In genomic region chr2:168321716-168322374, GRCm38 (mm10) we compare ENCODE assay signal across 20 mouse cellular contexts. TPM values are rescaled to one million over a fixed set of nuclear protein-coding genes. Genes with fewer than 3 reads are reported as not detected.
DNase-seq lines count a peak whose midpoint lies in the region; ATAC-seq and TF ChIP-seq lines count a peak whose summit lies in the region.
"Had no signal": no experiment of that assay in that cellular context is flagged by ENCODE, and none has a peak within 500 bp of the region (broad histone marks: within the 10 kb centered on the region; RNA-seq: fewer than 3 reads in every experiment).

No protein-coding gene starts in this region.

- no peak overlapping the region for H3K4me2 ChIP-seq in intestine, embryonic 15.5 days (replicated peaks)
- no peak overlapping the region for H3K4me2 ChIP-seq in midbrain, embryonic 13.5 days (replicated peaks)
- H3K4me2 ChIP-seq: midbrain, embryonic 11.5 days had no signal

- DNase-seq in gastrocnemius, adult 2 months, result peak; percentile 40
- DNase-seq in gastrocnemius, postnatal 36 days, result no peak
- DNase-seq in thymus, postnatal 0 days (ENCODE audit: low spot score), result peak; percentile 5
- no peak for DNase-seq in thymus, adult 18-20 months
- no peak for DNase-seq in layer of hippocampus, postnatal 14 days (ENCODE audit: low spot score in 2 of 2)
- no peak for DNase-seq in embryo, embryonic 10.5 days (ENCODE audit: low spot score)
- DNase-seq: adrenal gland, postnatal 25 days; cerebellum, postnatal 14 days; heart, postnatal 36 days; kidney, postnatal 36 days; layer of hippocampus, postnatal 36 days; lung, postnatal 14 days; right cerebral cortex, postnatal 25 days had no signal

- 48% methylated on average over 10 of the region's 10 CpGs for WGBS in intestine, embryonic 15.5 days
- WGBS in midbrain, embryonic 13.5 days, result 63% methylated on average over 10 of the region's 10 CpGs

- no peak for ATAC-seq in intestine, embryonic 15.5 days
- ATAC-seq in midbrain, embryonic 13.5 days, result no peak
- ATAC-seq: inflammation-experienced regulatory T-cells, adult 6 months had no signal

- H3K27me3 ChIP-seq in intestine, embryonic 15.5 days (replicated peaks), result no peaks in the 10 kb centered on the region
- peaks cover 3% of the 10 kb centered on the region; the same call in 1 of the 2 replicates for H3K27me3 ChIP-seq in midbrain, embryonic 13.5 days

- no peak overlapping the region for H3K9ac ChIP-seq in intestine, embryonic 15.5 days
- H3K9ac ChIP-seq in midbrain, embryonic 13.5 days (replicated peaks), result no peak overlapping the region

- H3K9me3 ChIP-seq in intestine, embryonic 15.5 days, result no peaks in the 10 kb centered on the region
- H3K9me3 ChIP-seq in midbrain, embryonic 13.5 days, result no peaks in the 10 kb centered on the region

- no peak overlapping the region for H3K27ac ChIP-seq in gastrocnemius, adult 2 months
- H3K27ac ChIP-seq in intestine, embryonic 15.5 days, result peak overlapping the region; percentile 76
- no peak overlapping the region for H3K27ac ChIP-seq in midbrain, embryonic 13.5 days

- TF ChIP-seq CTCF in gastrocnemius, adult 2 months (IDR thresholded peaks at IDR 0.05), result no peak

- intact Hi-C loops in gastrocnemius, adult 2 months (cut with DNase I), result no loop called here
- intact Hi-C loops in gastrocnemius, postnatal 36 days (cut with DNase I), result no loop called here

- no peaks in the 10 kb centered on the region for H3K36me3 ChIP-seq in intestine, embryonic 15.5 days
- H3K36me3 ChIP-seq in midbrain, embryonic 13.5 days, result no peaks in the 10 kb centered on the region
- H3K36me3 ChIP-seq: G1E had no signal

- H3K4me3 ChIP-seq in gastrocnemius, adult 2 months, result no peak overlapping the region
- H3K4me3 ChIP-seq in intestine, embryonic 15.5 days (replicated peaks), result no peak overlapping the region
- H3K4me3 ChIP-seq in midbrain, embryonic 13.5 days (replicated peaks), result no peak overlapping the region

- 0 out of 2 replicates have a peak, but pooled peaks cover 18% of the 10 kb centered on the region for H3K4me1 ChIP-seq in intestine, embryonic 15.5 days (replicated peaks)
- H3K4me1 ChIP-seq in midbrain, embryonic 13.5 days (replicated peaks), result peaks cover 5% of the 10 kb centered on the region

RNA-seq across cellular contexts. Expression of gene Kcng1, which starts 40.3 kb away (rescaled TPM):
- total RNA-seq in gastrocnemius, adult 2 months (2021), result under 1 TPM in 1 of 2 experiments, not detected in 1; 0.39 TPM
- under 1 TPM in 1 of 2 experiments, not detected in 1; 0.10 TPM for total RNA-seq in gastrocnemius, postnatal 36 days (2021)
- not detected in 2 replicates for polyA plus RNA-seq in thymus, postnatal 0 days (2015; fragmentation: Nextera tagmentation; extraction: Ambion mirVana)
- polyA plus RNA-seq in intestine, embryonic 15.5 days (2015; fragmentation: Nextera tagmentation; extraction: Ambion mirVana), result 6.6 and 8.4 TPM in 2 replicates
- polyA plus RNA-seq in midbrain, embryonic 13.5 days (2015; fragmentation: Nextera tagmentation; extraction: Ambion mirVana), result 2.6 and 3.9 TPM in 2 replicates
- 10 to 100 TPM; 33.0 to 41.3 TPM for total RNA-seq in layer of hippocampus, postnatal 14 days (2021)
- total RNA-seq: liver, adult 2 months had no signal
- polyA plus RNA-seq: C2C12; G1E; inflammation-experienced regulatory T-cells, adult 6 months; liver, adult 2 months had no signal

Comparison
In these comparisons a context has a peak if more than half of its experiments do, and no peak if none do; other contexts are left out.
1. DNase-seq: peak in gastrocnemius, adult 2 months (single experiment) and thymus, postnatal 0 days (single experiment); none in gastrocnemius, postnatal 36 days (0 of 2), thymus, adult 18-20 months (0 of 2), layer of hippocampus, postnatal 14 days (0 of 2) and embryo, embryonic 10.5 days (single experiment).
2. RNA of gene Kcng1, which starts 40.3 kb away (total RNA-seq): 33.0 to 41.3 TPM in layer of hippocampus, postnatal 14 days; 0.39 TPM in gastrocnemius, adult 2 months and 0.10 TPM in gastrocnemius, postnatal 36 days; every median in the first group is over 10 times any median in the second.